Mouse (Mus musculus) spleen, postnatal 36 days (tissue): ENCODE results near the gene Sufu.

Source experiments
- DNase-seq, 2 experiments: peaks; one replicate each; pipeline ENCODE4 v3.0.0; 2022; ENCODE audit warnings: low spot score in 2 of 2, mixed read lengths in 1 of 2

Sufu gene

GRCm38 (mm10) chr19:46396686-46397435, at the start of gene Sufu:
Sufu (plus strand) TSS chr19:46396896.
- DNase-seq: peak; percentile 98

GRCm38 (mm10) chr19:46347146-46347545, 49.5 kb upstream of the Sufu start:
- no peak for DNase-seq

- DNase-seq: no peak
Measured at GRCm38 (mm10) chr19:46347936-46348668, 48.6 kb upstream of the Sufu start.

GRCm38 (mm10) chr19:46348761-46349458, 47.8 kb upstream of the Sufu start:
- peak; percentile 47 to 55 for DNase-seq

GRCm38 (mm10) chr19:46349550-46349949, 47.1 kb upstream of the Sufu start:
- DNase-seq: no peak

- DNase-seq: no peak
Measured at GRCm38 (mm10) chr19:46350168-46350932, 46.3 kb upstream of the Sufu start, which contains the start of gene 2310034G01Rik. 2310034G01Rik (minus strand) TSS chr19:46350302.

GRCm38 (mm10) chr19:46356701-46357138, 40.0 kb upstream of the Sufu start:
- DNase-seq: peak; percentile 81

- no peak for DNase-seq
Measured at GRCm38 (mm10) chr19:46357344-46358280, 39.1 kb upstream of the Sufu start.

- no peak for DNase-seq
Measured at GRCm38 (mm10) chr19:46358381-46358780, 38.3 kb upstream of the Sufu start.

- no peak for DNase-seq
Measured at GRCm38 (mm10) chr19:46362104-46362503, 34.6 kb upstream of the Sufu start.

GRCm38 (mm10) chr19:46363294-46364009, 33.2 kb upstream of the Sufu start:
- DNase-seq: no peak

- no peak for DNase-seq
Measured at GRCm38 (mm10) chr19:46367798-46368590, 28.7 kb upstream of the Sufu start.

- peak; percentile 33 to 34 for DNase-seq
Measured at GRCm38 (mm10) chr19:46369204-46369603, 27.5 kb upstream of the Sufu start.

GRCm38 (mm10) chr19:46374477-46375088, 22.1 kb upstream of the Sufu start:
- DNase-seq: no peak

GRCm38 (mm10) chr19:46375489-46375888, 21.2 kb upstream of the Sufu start:
- DNase-seq: no peak

- DNase-seq: no peak
Measured at GRCm38 (mm10) chr19:46375891-46376290, 20.8 kb upstream of the Sufu start.

GRCm38 (mm10) chr19:46382275-46382674, 14.4 kb upstream of the Sufu start:
- no peak for DNase-seq

- DNase-seq: no peak
Measured at GRCm38 (mm10) chr19:46389872-46390271, 6.8 kb upstream of the Sufu start.
